Mouse (Mus musculus): ENCODE data around the gene Gfra1.

Gene Gfra1

GRCm38 (mm10) chr19:58441246-58441645, 14.5 kb downstream of the Gfra1 start:
- DNase-seq = no peak

DNA sequence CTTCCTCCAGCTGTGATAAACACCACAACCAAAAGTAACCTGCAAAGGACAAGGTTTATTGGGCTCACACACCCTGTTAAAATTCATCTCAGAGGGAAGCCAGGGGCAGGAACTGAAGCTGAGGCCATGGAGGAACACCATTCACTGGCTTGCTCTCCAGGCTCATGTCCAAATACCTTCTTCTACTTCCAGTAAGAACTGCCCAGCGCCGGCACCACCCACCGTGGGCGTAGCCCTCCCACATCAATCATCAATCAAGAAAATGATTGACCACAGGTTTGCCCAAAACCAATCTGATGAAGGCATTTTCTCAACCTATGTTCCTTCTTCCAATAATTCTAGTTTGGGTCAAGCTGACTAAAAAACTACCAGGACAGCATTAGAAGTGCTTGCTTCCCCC, 16.9 kb downstream of the Gfra1 start:
- peak; percentile 45 for DNase-seq

GRCm38 (mm10) chr19:58437441-58438071, 18.2 kb downstream of the Gfra1 start:
- no peak for DNase-seq

GRCm38 (mm10) chr19:58436874-58437273, 18.8 kb downstream of the Gfra1 start:
- no peak for DNase-seq

- DNase-seq = no peak
Observed at GRCm38 (mm10) chr19:58435877-58436276, 19.8 kb downstream of the Gfra1 start.

DNA sequence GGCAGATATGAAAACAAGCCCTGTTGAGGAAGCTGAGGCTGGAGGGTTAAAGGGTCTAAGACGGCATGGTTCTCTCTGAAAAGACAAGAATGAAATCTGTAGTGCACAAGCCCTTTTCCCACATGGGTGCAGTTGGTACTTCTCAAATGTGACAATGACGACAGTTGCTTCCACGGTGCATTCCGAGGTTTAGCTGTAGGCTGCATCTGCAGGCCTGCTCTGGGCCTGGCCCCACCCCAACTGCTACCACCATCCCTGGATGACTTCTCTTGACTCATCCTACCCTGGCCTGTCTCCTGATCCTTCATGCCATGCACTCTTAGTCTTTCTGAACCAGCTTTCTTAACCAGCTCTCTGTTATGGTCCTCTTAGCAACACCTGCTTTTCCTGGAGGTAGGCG, 22.9 kb downstream of the Gfra1 start:
- no peak for DNase-seq

GRCm38 (mm10) chr19:58428546-58428945, 27.2 kb downstream of the Gfra1 start:
- no peak for DNase-seq

DNA sequence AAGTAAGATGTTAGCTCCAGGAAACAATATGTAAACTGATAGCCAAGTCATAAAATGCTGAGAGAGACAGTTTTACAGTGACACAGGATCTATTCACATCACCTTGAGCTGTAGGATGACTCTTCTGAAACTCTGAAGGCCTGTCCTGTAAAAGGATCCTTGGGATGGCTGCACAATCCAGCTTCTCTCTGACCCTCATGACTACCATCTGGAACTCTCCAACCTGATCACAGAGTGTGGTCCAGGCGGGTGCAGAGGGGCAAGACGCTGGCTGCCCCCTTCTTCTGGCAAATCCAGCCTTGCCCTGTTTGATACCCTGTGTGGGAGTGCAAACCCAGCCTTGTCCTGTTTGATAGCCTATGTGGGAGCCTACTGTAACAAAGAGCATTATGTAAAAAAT, 28.4 kb downstream of the Gfra1 start:
- DNase-seq = no peak

DNA sequence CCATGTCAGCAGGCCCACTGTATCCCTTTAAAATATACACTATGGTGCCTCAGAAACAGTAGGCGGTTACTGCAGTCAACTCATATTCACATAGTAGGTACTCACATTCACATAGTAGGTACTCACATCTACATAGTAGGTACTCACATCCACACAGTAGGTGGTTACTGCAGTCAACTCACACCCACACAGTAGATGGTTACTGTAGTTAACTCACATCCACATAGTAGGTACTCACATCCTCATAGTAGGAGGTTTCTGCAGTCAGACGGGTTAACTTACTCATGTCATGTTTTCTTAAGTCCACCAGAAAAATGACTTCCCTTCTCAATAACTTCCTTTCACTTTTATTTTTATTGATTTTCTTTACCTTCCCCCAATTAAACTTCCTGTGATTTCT, 30.8 kb downstream of the Gfra1 start:
- DNase-seq = no peak

- DNase-seq = no peak
Observed at GRCm38 (mm10) chr19:58424179-58424578, 31.5 kb downstream of the Gfra1 start.

- DNase-seq = no peak
Observed at GRCm38 (mm10) chr19:58422916-58423493, 32.7 kb downstream of the Gfra1 start.

DNA sequence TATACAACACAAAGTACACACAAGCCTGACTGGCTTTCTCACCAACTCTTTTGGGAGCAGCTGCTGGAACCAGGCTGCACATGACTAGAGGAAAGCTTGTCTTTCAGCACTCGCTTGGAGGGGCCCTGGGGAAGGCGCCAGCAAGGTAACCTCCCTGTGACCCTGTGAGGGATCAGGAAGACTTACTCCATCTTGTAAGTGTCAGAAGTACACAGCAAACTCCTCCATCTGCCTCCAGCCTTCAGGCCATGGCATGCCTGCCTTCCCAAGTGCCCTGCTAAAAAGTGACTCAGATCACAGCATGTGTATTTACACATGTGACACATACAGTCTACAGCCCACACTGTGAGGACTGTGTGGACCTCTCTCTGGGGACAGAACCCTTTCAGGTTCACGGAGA, 36.0 kb downstream of the Gfra1 start:
- DNase-seq = no peak

GRCm38 (mm10) chr19:58419278-58419677, 36.4 kb downstream of the Gfra1 start:
- DNase-seq = no peak

DNA sequence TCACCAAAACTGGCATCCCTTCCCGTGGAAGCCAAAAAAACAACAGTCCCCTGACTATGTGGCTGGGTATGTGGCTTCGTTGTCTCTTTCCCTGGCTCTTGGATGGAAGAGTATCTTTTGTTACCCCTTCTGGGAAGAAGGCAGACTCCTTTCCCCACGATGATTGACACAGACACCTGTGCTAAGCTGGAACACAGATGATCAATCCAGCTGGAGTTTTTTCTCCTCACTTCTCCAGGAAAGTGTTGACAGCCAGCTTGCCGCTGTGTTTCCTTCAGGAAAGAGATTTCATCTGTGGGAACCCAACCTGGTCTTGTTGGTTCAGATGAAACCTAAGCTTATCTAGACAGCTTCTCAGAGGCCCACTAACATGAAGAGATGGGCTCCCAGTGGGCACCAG, 40.5 kb downstream of the Gfra1 start:
- no peak for DNase-seq

GRCm38 (mm10) chr19:58414733-58415132, 41.0 kb downstream of the Gfra1 start:
- no peak for DNase-seq

DNA sequence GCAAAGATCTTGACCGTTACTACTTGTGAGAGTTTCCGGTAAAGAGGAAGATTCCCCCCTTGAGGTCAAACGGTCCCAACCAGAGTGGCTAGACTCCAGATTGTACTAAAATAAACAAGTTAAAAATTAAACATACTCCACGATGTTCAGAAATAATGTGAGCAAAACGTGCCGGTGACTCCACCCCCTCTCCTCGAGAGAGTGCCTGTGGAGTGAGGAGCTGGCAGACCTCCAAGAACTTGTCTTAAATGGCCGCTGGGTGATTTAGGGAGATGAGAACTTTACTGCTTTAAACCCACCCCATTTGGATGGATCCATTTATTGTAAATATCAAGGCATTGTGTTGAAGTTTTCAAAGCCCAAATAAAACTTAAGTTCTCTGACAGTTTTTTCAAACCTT, 42.4 kb downstream of the Gfra1 start:
- peak; percentile 66 for DNase-seq

DNA sequence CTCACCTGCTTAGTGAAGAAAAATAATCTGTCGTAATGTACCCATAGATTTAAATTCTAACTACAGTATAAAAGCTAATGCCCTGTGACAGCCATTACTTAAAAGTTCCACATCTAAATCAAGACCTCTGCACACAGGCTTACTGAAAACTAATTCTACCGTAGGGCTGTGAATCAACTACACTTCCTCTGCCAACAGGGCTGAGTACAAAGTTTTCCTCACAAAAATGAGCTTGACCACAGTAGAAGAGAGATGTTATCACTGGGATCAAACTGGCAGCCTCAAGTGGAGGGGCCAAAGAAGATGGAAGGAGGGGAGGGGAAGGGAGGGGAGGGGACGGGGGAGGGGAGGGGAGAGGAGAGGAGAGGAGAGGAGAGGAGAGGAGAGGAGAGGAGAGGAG, 42.9 kb downstream of the Gfra1 start:
- DNase-seq = no peak

DNA sequence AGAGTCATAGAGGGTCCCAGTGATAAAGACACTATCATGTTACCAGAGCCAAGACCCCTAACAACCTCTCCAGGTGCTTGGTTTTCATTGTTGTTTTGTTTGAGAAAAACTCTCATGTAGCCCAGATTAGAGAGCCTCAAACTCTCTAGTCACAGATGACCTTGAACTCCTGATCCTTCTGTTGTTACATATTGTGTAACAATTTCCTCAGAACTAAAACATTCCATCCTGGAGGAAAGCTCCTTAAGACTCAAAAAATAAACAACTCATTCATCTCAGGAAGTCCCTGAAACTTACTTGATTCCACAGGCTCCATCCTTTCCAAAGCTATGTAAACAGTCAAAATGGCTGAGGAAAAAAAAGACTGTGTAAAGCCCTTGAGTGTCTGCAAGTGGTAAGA, 49.0 kb downstream of the Gfra1 start:
- no peak for DNase-seq

- DNase-seq = no peak
Observed at GRCm38 (mm10) chr19:58400224-58400623, 55.5 kb downstream of the Gfra1 start.

DNA sequence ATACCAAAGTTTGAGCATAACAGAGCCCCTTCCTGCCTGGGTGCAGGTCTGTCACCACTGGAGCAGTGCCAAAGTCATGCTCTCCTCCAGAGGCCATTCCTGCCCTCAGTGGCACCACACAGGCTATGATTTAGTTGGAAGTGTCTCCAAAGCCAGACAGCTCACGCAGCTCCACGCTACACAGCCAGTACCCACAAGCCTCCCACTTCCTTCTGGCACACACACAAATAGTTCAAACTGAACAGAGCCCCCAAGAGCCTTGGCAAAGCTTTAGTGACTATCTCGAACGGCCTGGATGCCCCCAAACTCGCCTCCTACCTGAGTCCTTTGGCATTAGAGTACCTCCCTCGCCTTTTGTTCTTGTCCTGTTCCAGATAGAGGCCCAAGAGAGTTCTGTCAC, 56.5 kb downstream of the Gfra1 start:
- no peak for DNase-seq

- peak; percentile 36 for DNase-seq
Observed at GRCm38 (mm10) chr19:58396604-58396984, 59.1 kb downstream of the Gfra1 start.

GRCm38 (mm10) chr19:58395785-58396603, 59.7 kb downstream of the Gfra1 start:
- peak; percentile 9 for DNase-seq

DNA sequence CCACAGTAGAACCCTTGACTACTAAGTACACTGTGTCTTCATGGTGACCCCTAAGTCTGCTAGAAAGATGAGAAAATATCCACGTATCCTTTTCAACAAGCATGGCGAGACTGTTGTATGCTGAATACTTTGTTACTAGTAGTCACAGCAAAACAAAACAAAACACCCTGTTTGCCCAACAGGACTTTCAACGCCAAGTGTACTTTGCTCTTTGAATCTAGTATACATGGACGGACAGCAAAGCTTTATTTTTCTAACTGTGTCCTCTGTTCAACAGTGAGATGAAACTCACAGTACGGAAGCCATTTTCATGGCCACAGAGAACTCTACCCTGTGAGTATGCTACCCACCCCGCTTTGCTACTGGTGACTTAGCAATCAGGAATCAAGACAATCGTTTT, 62.6 kb downstream of the Gfra1 start:
- DNase-seq = peak; percentile 3

DNA sequence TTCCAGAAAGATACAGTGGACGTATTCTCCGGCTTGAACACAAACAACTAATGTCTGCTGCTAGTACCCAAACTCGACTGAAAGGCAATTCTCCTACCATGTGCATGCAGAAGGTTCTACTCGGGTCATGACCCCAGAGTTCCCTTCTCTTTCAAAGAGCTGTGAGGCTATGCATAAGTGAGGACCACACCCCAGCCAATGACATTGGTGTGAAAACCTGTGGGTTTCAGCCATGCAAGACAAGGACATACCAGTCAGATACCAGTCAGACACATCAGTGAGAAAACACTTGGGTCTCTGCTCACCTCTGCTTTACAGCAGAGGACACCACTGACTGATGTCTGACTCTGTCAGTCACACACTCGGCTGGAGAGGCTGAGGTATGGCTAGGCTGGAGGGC, 63.9 kb downstream of the Gfra1 start:
- no peak for DNase-seq
